Mouse (Mus musculus): ENCODE measurements around the gene Zfp503. TPM values are rescaled to one million over a fixed set of nuclear protein-coding genes. Genes with fewer than 3 reads are reported as not detected.

Zfp503 gene
- total RNA-seq (2017) = 0.38 to 0.64 TPM (median 0.58 TPM) in 3 replicates

DNA sequence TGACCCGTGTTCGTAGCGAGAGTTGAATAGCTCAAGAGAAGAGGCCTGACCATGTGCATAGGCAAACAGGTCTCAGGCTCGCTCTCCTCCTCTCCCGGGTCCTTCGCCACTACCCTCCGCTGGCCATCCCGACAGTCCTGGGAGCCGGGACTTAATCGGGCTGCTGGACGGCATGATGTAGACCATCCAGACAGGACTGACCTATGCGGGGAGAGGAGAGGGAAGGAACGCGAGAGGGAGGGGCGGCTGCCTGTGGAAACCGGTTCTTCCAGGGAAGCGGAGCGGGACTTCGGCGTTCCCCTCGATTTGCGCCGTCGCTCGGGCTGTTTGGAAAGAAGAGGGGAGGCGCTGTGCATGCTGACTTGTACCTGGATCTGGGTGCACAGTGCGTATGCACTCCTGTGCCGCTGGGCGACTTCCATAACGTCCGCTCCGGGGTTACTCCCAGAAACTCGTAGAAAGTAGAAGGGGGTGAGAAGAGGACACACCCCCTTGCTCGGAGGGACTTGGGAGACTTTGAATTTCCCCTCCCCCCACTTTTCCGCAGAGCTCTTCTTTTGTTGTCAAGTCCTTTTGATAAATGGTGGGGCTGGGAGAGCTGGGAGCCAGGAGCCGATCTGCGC is at the start of gene Zfp503:
Gene Zfp503, minus strand, starts transcription at position 311 of the 623 bp plus-strand sequence.
- no peak for ATAC-seq (replicated peaks; ENCODE audit: insufficient number of reproducible peaks, low FRiP score, low TSS enrichment, poor library complexity, severe bottlenecking)

DNA sequence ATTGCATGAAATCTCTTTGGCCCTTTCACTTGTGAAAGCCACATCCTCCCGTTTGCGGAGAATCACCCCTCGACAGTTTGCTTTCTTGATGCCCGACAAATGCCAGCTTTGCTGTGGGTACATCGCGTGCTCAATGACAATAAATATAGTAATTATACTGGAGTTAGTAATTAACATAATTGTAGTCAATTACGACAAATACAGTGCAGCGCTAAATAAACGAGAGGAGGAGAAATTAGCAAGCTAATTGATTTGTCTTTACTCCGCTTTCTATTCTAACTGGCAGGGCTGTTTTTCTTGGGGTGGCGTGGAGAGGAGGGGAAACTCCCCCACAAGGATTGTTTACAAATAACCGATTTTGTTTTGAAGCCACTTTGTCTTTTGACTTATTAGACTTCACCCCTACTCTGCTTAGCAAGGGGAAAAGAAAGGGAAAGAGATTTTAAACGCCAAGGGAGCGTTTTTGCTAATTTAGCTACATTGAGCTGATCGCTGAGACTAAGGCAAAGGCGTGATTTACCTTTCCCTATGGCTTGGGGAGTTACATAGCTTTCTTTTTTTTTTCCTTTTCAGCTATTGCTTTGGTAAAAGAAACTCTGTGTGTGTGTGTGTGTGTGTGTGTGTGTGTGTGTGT is 48.2 kb upstream of the Zfp503 start:
- no peak for ATAC-seq (replicated peaks; ENCODE audit: insufficient number of reproducible peaks, low FRiP score, low TSS enrichment, poor library complexity, severe bottlenecking)

- no peak for ATAC-seq (replicated peaks; ENCODE audit: insufficient number of reproducible peaks, low FRiP score, low TSS enrichment, poor library complexity, severe bottlenecking)
These were observed 47.5 kb upstream of the Zfp503 start for GRCm38 (mm10) chr14:22036802-22037497.

DNA sequence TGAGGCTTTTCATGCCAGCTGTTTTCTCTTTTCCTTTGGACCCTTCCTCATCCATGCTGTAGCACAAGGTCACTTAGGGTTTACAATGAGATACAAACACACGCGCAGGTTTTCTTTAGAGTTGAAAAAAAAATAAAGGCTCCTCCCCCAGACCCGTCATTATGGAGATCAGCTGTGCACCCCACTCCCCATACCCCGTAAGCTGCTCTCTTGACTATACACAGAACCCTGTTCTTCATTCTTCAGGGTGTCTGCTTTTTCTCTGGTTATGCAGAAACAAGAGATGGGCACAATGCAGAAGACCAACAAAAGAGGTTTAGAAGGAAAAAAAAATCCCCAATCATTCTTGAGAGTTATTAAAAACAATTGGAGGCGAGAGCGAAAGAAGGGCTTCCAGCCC is 46.9 kb upstream of the Zfp503 start:
- ATAC-seq (replicated peaks; ENCODE audit: insufficient number of reproducible peaks, low FRiP score, low TSS enrichment, poor library complexity, severe bottlenecking) = no peak

GRCm38 (mm10) chr14:22035900-22036299 is 46.5 kb upstream of the Zfp503 start:
- ATAC-seq (replicated peaks; ENCODE audit: insufficient number of reproducible peaks, low FRiP score, low TSS enrichment, poor library complexity, severe bottlenecking) = no peak

DNA sequence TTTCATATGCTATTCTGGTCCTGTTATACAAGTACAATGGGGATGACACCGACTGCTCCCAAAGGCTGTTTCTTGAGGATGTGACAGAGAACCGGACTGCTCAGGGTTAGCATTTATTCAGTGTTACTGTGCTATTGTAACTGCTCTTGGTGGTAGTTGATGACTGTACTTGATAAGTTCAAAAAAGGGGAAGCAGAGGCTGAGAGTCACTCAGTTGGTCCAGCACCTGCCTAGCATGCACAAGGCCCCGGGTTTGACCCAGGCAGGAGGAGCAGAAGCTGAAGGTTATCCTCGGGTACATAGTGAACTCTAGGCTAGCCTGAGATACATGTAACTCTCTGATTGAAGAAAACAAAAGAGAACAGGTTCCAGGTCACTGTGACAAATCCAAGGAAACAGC is 34.1 kb upstream of the Zfp503 start:
- no peak for ATAC-seq (replicated peaks; ENCODE audit: insufficient number of reproducible peaks, low FRiP score, low TSS enrichment, poor library complexity, severe bottlenecking)

- ATAC-seq (replicated peaks; ENCODE audit: insufficient number of reproducible peaks, low FRiP score, low TSS enrichment, poor library complexity, severe bottlenecking) = no peak
These were observed 31.5 kb upstream of the Zfp503 start for GRCm38 (mm10) chr14:22020885-22021284.

DNA sequence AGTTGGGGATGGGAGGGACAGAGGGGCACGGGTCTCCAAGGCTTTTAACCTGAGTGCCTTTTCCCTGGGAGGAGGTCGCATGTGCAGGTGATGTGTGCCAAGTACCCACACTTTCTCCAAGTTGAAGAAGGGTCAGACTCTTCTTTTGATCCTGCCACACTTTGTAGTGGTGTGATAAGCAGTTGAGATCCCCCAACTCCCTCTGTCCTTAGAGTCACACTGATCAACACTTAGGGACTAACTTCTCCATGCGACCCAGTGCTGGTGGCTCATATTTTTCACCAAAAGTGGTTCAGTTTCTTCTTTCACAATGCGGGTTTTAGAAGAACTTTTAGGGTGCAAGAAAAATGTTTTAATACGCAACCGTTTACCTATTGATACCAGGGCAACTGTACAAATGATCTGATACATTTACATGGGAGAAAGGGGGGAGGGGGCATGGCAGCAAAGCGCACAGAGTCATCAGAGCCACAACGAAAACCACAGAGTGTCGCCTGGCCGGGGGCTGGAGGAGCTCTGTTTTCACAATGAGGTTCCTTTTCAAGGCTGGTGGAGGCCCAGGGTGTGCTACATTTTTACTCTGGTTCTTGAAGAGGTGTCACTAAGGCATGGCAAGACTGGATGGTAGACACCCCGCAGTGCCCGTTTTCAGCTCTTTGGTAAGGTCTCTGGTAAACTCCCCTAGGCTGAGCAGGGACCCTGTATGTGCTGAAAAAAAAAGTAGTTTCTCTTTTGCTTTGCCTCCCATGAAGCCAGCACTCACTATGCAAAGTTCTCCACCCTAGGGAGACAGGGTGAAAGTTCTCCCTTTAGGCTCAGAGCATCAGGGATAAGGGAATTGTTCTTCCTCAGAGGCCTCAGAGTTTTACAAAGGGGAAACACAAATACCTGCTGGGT is 30.8 kb upstream of the Zfp503 start:
- 0 out of 2 replicates have a peak, but pooled peaks have one; percentile 15 for ATAC-seq (replicated peaks; ENCODE audit: insufficient number of reproducible peaks, low FRiP score, low TSS enrichment, poor library complexity, severe bottlenecking)

DNA sequence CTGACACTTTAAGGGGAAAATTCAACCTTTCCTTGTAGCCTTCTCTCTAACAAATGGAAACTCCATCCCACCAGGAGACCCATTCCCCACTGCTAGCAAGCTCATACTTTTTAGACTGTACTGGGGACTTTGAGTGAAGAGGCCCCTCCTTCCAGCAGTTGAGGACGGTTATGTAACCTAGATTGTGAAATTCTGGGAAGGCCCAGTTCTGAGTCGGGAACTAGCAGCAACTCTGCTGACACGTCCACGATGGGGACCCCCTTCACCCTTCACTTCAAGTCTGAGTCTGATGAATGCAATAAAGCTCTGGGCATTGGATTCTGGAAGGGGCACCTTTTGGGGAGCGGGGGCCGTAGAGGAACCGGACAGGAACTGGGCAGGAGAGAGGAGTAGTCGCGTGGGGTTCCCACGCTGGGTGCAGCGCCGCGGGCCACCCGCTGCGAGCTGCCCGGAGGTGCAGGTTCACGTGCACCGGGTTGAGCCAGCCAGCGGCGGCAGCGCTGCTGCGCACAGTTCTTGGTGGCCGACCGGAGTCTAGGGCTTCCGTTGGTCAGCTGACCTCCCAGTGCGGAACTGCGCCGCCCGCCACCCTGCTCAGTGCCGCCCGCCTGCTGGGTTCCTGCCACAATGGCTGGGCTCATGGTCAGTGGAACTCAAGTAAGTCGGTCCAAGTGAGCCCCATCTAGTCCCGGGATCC is 30.0 kb upstream of the Zfp503 start, which contains the start of gene Lrmda:
Gene Lrmda, plus strand, starts transcription at position 461 of the 697 bp plus-strand sequence.
- ATAC-seq (replicated peaks; ENCODE audit: insufficient number of reproducible peaks, low FRiP score, low TSS enrichment, poor library complexity, severe bottlenecking) = peak; percentile 86

GRCm38 (mm10) chr14:22017011-22017410 is 27.6 kb upstream of the Zfp503 start:
- no peak for ATAC-seq (replicated peaks; ENCODE audit: insufficient number of reproducible peaks, low FRiP score, low TSS enrichment, poor library complexity, severe bottlenecking)

DNA sequence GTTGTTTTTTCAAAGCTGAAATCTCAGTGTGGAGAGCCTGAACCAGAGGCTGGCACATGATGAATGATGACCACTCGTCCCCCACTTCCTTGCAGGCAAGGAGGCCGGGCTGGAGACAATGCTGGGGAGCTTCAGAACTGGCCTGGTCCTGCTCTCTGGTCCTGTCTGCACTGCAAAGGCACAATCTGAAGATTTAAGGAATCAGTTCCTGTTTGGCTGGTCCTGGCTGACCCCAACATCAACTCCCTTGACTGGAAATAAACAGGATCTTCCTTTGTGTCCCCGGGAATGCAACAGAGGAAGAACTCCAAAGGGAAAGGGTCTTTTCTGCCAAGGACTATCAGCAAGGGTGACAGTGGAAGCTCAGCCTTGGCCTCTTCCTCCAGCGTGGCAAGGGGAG is 25.4 kb upstream of the Zfp503 start:
- ATAC-seq (replicated peaks; ENCODE audit: insufficient number of reproducible peaks, low FRiP score, low TSS enrichment, poor library complexity, severe bottlenecking) = no peak

DNA sequence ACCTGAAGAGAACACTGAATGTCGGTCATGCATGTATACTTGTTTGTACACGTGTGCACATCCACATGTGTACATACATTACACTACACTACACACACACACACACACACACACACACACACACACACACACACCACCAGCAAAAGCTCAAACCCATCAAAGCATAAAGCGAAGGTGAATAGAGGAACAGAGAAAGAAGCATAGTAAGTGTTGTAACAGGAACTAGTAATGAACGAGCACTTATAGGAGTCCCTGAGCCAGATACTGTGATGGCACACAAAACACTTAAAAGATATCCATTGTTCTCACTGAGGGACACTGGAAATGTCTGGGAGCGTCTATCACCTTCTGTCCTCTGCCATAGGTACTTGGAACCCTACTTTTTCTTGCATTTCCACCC is 24.9 kb upstream of the Zfp503 start:
- ATAC-seq (replicated peaks; ENCODE audit: insufficient number of reproducible peaks, low FRiP score, low TSS enrichment, poor library complexity, severe bottlenecking) = no peak

DNA sequence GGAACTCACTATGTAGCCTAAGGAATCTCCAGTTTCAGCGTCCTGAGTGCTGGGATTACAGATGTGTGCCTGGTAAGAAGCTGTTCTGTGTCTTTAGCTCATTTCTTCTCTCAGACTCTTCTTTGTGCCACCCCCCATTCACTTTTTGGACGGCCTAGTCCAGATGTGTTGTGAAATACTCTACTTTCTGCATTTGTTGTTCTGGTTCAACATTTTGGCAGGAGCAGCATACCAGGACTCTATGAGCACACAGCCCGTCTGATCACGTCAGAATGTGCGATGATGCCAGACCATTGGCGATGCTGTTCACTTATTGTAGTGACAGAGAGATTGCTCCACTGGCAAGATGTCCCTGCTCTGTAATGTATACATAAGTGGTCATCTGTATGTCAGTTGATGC is 17.6 kb upstream of the Zfp503 start:
- no peak for ATAC-seq (replicated peaks; ENCODE audit: insufficient number of reproducible peaks, low FRiP score, low TSS enrichment, poor library complexity, severe bottlenecking)

- ATAC-seq (replicated peaks; ENCODE audit: insufficient number of reproducible peaks, low FRiP score, low TSS enrichment, poor library complexity, severe bottlenecking) = no peak
These were observed 15.5 kb upstream of the Zfp503 start for GRCm38 (mm10) chr14:22004943-22005342.

DNA sequence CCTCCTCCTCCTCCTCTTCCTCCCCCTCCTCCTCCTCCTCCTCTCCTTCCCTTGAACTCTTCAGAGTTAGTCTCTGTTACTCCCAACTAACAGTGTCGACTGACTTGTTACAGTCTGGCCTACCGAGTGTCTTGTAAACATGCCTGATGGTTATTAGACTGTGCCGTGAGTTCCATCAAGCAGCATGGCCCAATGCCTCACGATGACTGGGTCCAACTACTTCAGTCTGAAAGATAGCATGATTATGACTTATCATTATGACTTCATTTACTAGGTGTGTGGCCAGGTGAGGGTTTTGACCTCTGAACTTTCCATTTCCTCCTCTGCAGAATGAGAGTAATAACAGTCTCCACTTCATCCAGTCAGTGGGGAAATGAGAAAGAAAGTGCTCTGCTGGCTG is 14.2 kb upstream of the Zfp503 start:
- ATAC-seq (replicated peaks; ENCODE audit: insufficient number of reproducible peaks, low FRiP score, low TSS enrichment, poor library complexity, severe bottlenecking) = no peak

DNA sequence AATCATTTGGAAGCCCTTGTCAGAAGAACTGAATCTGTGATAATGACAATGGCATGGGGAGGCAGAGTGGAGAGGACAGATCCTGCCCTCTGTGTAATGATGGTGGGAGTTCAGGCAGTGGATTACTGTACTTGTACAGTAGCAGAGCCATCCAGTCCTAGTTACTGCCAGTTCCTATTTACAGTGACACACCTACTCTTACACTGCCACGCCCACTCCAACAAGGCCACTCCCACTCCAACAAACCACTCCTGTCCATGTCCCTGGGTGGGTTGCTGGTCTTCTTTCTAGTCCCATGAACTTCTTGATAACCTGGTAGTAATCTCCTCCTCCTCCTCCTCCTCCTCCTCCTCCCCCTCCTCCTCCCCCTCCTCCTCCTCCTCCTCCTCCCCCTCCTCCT is 13.8 kb upstream of the Zfp503 start:
- no peak for ATAC-seq (replicated peaks; ENCODE audit: insufficient number of reproducible peaks, low FRiP score, low TSS enrichment, poor library complexity, severe bottlenecking)

DNA sequence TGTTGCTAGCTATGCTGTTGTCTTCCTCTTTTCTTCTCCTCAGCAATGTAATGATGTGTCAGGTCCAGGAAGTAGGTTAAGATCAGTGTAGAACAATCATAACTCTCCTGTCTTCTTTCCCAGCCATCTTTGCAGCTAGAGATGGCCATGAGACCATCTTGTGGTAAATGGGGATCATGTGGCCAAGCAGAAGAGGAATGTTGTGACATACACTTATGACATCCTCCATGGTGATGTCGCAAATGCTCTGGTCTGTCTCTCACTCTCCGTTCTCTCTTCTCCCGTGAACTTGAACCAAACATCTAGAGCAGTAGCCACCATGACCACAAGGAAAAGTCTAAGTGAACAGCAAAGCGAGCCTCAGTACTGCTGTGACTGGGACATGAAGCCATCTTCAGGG is 10.2 kb upstream of the Zfp503 start:
- ATAC-seq (replicated peaks; ENCODE audit: insufficient number of reproducible peaks, low FRiP score, low TSS enrichment, poor library complexity, severe bottlenecking) = peak; percentile 92

DNA sequence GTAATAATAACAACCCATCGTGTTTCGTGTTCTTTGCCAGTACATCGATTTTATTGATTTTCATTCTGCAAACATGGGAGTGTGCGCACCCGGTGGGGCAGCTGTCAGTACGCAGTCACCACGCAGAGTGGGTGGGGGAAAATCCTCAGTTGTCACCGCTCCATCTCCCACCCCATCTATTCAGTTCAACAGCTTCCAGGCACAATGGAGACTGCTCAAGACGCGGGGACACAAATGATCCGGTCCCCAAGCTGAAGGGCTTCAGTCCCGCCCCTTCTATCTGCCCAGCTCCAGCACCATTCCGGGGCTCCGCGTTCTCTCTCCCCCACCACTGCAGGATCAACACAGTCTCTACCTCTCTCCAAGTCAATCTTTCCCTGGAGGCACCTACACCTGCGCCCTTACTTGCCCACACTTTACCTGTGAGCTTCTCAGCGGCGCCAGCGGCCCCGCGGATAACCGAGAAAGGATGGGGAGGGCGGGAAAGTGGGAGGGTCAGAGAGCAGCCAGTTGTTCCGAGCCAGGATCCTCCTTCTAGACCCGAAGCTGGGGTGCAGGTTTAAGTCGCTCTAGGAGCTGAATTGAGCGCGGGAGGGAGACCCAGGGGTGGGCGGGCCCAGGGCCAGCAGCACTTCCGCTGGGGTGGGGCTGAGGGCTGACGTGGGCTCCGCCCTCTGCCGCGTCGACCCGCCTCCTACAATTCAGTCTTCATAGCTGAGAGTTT is 5.8 kb upstream of the Zfp503 start:
- ATAC-seq (replicated peaks; ENCODE audit: insufficient number of reproducible peaks, low FRiP score, low TSS enrichment, poor library complexity, severe bottlenecking) = peak; percentile 65
